Mouse (Mus musculus): ENCODE data around the gene Tdrd7. TPM values are rescaled to one million over a fixed set of nuclear protein-coding genes. Genes with fewer than 3 reads are reported as not detected.

Gene Tdrd7
- polyA plus RNA-seq, 1 experiment from 2014 or later, result 24.9 TPM

GRCm38 (mm10) chr4:46080261-46080660 lies 115.1 kb downstream of the Tdrd7 start:
- H3K4me2 ChIP-seq (ENCODE audit: low read length), result no peak overlapping the region
- H3K9ac ChIP-seq (ENCODE audit: low read depth, low read length), result no peak overlapping the region
- H3K9me3 ChIP-seq (replicated peaks; ENCODE audit: control insufficient read depth, low read length, poor library complexity, severe bottlenecking), result no peaks in the 10 kb centered on the region
- ATAC-seq, result no peak
- H3K36me3 ChIP-seq (ENCODE audit: control insufficient read depth, insufficient read depth, low read length), result no peaks in the 10 kb centered on the region
- no peaks in the 10 kb centered on the region for H3K27me3 ChIP-seq (ENCODE audit: control insufficient read depth, insufficient read depth, low read depth, low read length)
- H3K4me3 ChIP-seq (ENCODE audit: low read depth, low read length), result no peak overlapping the region
- H3K27ac ChIP-seq (ENCODE audit: low read length), result no peak overlapping the region
- 92% methylated on average over 4 of the region's 4 CpGs for WGBS
- H3K4me1 ChIP-seq (ENCODE audit: control insufficient read depth, insufficient read depth, low read length), result no peaks in the 10 kb centered on the region

- ATAC-seq, result no peak
- Histone ChIP-seq H3K9me3 (replicated peaks; ENCODE audit: control insufficient read depth, low read length, poor library complexity, severe bottlenecking) (no peaks in the 10 kb centered on the region), H3K36me3 (ENCODE audit: control insufficient read depth, insufficient read depth, low read length) (no peaks in the 10 kb centered on the region), H3K9ac (ENCODE audit: low read depth, low read length) (no peak overlapping the region), H3K4me2 (ENCODE audit: low read length) (no peak overlapping the region), H3K4me3 (ENCODE audit: low read depth, low read length) (no peak overlapping the region), H3K27me3 (ENCODE audit: control insufficient read depth, insufficient read depth, low read depth, low read length) (no peaks in the 10 kb centered on the region), H3K27ac (ENCODE audit: low read length) (no peak overlapping the region), H3K4me1 (ENCODE audit: control insufficient read depth, insufficient read depth, low read length) (no peaks in the 10 kb centered on the region)
- 80% methylated on average over 11 of the region's 11 CpGs for WGBS
These were observed 117.4 kb downstream of the Tdrd7 start for GRCm38 (mm10) chr4:46082555-46082954.

Other genes starting within 250 kb of the Tdrd7 start
- 22.7 and 24.2 TPM in 2 replicates for gene Aldh1b1, start 166.3 kb upstream of the Tdrd7 start, polyA plus RNA-seq (2015; fragmentation: Nextera tagmentation; extraction: Ambion mirVana)
- gene Igfbpl1, start 138.4 kb upstream of the Tdrd7 start, polyA plus RNA-seq (2015; fragmentation: Nextera tagmentation; extraction: Ambion mirVana), result 33.4 and 39.5 TPM in 2 replicates
- 1.0 and 1.2 TPM in 2 replicates for gene Stra6l, start 116.7 kb upstream of the Tdrd7 start, polyA plus RNA-seq (2015; fragmentation: Nextera tagmentation; extraction: Ambion mirVana)
- gene Ccdc180, start 75.0 kb upstream of the Tdrd7 start, polyA plus RNA-seq (2015; fragmentation: Nextera tagmentation; extraction: Ambion mirVana), result 0.39 and 0.59 TPM in 2 replicates
- gene Tmod1, start 73.6 kb downstream of the Tdrd7 start, polyA plus RNA-seq (2015; fragmentation: Nextera tagmentation; extraction: Ambion mirVana), result 0.80 and 0.85 TPM in 2 replicates
- gene Ncbp1, start 173.3 kb downstream of the Tdrd7 start, polyA plus RNA-seq (2015; fragmentation: Nextera tagmentation; extraction: Ambion mirVana), result 70.2 and 75.7 TPM in 2 replicates
- gene Tstd2, start 173.4 kb downstream of the Tdrd7 start, polyA plus RNA-seq (2015; fragmentation: Nextera tagmentation; extraction: Ambion mirVana), result 24.9 and 31.5 TPM in 2 replicates
- gene Xpa, start 231.0 kb downstream of the Tdrd7 start, polyA plus RNA-seq (2015; fragmentation: Nextera tagmentation; extraction: Ambion mirVana), result 28.1 and 34.2 TPM in 2 replicates